Mouse (Mus musculus) liver, adult 2 months (tissue): ENCODE results near the gene Scube3.

ENCODE experiments used
- CTCF ChIP-seq: fragments of 200-500 bp; IDR thresholded peaks from 2 replicates; pipeline ENCODE4 v1.5.1; 2011; ENCODE audit warnings: low read depth, low read length, control low read depth
- POLR2A ChIP-seq: fragments of 200-500 bp; IDR thresholded peaks from 2 replicates; pipeline ENCODE4 v1.6.1; 2011; ENCODE audit warnings: low read length, control low read depth; ENCODE audit not compliant: insufficient read depth; ENCODE audit errors: extremely low read depth

DNA sequence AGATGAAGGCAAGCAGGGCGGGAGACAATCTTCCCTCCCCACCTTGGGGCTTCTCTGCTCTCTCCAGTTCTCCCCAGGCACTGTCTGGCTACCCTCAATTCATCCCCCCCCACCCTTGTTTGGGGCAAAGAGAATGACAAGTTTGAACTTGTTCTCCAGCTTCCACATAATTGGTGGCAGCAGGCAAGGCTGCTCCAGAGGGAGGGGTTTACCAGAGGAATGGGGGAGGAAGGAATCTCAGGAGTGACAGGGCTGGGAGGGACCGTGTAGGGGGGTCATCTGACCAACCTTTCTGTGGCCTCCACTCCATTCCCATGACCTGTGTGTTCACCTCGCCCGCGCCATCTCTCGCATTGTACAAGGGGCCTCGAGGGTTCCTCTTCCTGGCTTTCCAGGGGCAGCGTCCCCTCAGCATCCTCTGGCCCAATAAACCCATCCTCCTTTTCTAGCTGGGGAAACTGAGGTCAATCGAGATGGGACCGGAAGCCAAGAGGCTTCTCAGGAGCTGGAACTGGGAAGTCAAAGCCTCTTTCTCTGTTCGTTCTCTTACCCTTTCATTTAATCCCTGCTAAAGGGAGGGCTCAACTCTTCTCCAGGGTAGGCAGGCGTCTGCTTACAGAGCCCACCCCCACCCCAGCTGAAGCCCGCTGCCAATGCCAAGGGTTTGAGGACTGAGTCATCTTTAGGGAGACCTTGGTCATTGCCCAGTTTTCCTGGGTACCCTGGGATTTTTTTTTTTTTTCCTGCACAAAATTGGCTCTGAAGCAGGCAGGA is 1.3 kb upstream of the Scube3 start:
- TF ChIP-seq POLR2A (no peak), CTCF (no peak)
